Mouse (Mus musculus): ENCODE measurements around the gene Fam213b.

DNA sequence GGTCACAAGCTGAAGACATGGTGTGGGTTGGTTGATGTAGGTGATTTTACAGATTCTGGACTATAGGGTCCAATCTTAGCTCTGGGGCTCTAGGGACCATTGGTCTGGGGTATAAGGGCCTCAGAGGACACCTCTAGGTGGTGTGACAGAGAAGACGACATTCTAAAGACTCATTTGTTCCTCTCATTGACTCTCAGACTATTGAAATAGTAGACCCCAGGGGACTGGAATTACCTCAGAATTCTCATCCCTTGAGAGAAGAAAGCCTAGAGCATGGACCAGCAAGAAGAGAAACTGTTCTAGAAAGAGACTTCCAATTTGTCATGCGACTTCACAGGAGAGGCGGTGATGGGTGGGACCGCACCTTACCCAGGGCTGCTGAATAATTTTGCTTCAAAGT lies 15.3 kb upstream of the Fam213b start:
- TF ChIP-seq CTCF (IDR thresholded peaks at IDR 0.05; ENCODE audit: low read depth) = no peak
- TF ChIP-seq EP300 (IDR thresholded peaks at IDR 0.05; ENCODE audit: low read depth) = no peak

All from liver, embryonic 14.5 days (tissue).